15 mouse cellular contexts compared by ENCODE assay signal in genomic region chr12:70404327-70404726, GRCm38 (mm10). TPM values are rescaled to one million over a fixed set of nuclear protein-coding genes. Genes with fewer than 3 reads are reported as not detected.
DNase-seq lines count a peak whose midpoint lies in the region; ATAC-seq and TF ChIP-seq lines count a peak whose summit lies in the region.
"Had no signal": no experiment of that assay in that cellular context is flagged by ENCODE, and none has a peak within 500 bp of the region (broad histone marks: within the 10 kb centered on the region; RNA-seq: fewer than 3 reads in every experiment).

No protein-coding gene starts in this region.

- no peaks in the 10 kb centered on the region for H3K36me3 ChIP-seq in intestine, postnatal 0 days (ENCODE audit: control insufficient read depth, insufficient read depth)

- H3K4me2 ChIP-seq in intestine, postnatal 0 days (replicated peaks; ENCODE audit: low read depth): no peak overlapping the region
- H3K4me2 ChIP-seq: liver, embryonic 11.5 days had no signal

- 71% methylated on average over 6 of the region's 6 CpGs for WGBS in intestine, postnatal 0 days

- no peaks in the 10 kb centered on the region for H3K9me3 ChIP-seq in intestine, postnatal 0 days (ENCODE audit: control insufficient read depth)

- no peaks in the 10 kb centered on the region for H3K4me1 ChIP-seq in intestine, postnatal 0 days (replicated peaks; ENCODE audit: control insufficient read depth, insufficient read depth, low read length)

- no peaks in the 10 kb centered on the region for H3K27me3 ChIP-seq in intestine, postnatal 0 days (replicated peaks; ENCODE audit: control insufficient read depth, insufficient read depth, low read length)

- H3K27ac ChIP-seq in intestine, postnatal 0 days (ENCODE audit: low read depth, low read length): no peak overlapping the region

- H3K4me3 ChIP-seq in intestine, postnatal 0 days (ENCODE audit: low read depth, low read length): no peak overlapping the region

- ATAC-seq in cerebellum, adult (ENCODE audit: insufficient number of reproducible peaks, low FRiP score, low TSS enrichment): 0 out of 2 replicates have a peak, but pooled peaks have one; percentile 64
- no peak for ATAC-seq in intestine, postnatal 0 days
- ATAC-seq: lung, postnatal 0 days had no signal

- no peak for DNase-seq in cerebellum, postnatal 10 days
- peak; percentile 93 to 94 for DNase-seq in frontal cortex, adult 2 months (ENCODE audit: extremely low spot score in 1 of 2, low spot score in 1 of 2)
- peak; percentile 62 to 80 for DNase-seq in layer of hippocampus, postnatal 14 days (ENCODE audit: low spot score in 2 of 2)
- peak; percentile 96 for DNase-seq in right cerebral cortex, adult 18-20 months
- DNase-seq in heart, postnatal 4 days: no peak
- no peak for DNase-seq in urinary bladder, adult 18-20 months (ENCODE audit: low spot score in 2 of 2)
- DNase-seq: adrenal gland, postnatal 25 days; kidney, postnatal 10 days; midbrain, embryonic 14.5 days; spleen, adult 18-20 months; thymus, adult 2 months had no signal

- TF ChIP-seq CTCF in intestine, postnatal 0 days (IDR thresholded peaks at IDR 0.05; ENCODE audit: low read depth): no peak

- no peak overlapping the region for H3K9ac ChIP-seq in intestine, postnatal 0 days (ENCODE audit: low read depth, low read length)

RNA-seq across cellular contexts. Expression of gene Tmx1, which starts 48.6 kb away (rescaled TPM):
- polyA plus RNA-seq in frontal cortex, adult 2 months (2012; rRNA removed): 28.4 and 32.9 TPM in 2 replicates
- 10 to 100 TPM; 35.4 to 36.1 TPM for total RNA-seq in layer of hippocampus, postnatal 14 days (2021)
- total RNA-seq in heart, postnatal 4 days (2021): 10 to 100 TPM; 38.3 to 39.1 TPM
- 64.4 and 70.7 TPM in 2 replicates for polyA plus RNA-seq in intestine, postnatal 0 days (2015; fragmentation: Nextera tagmentation; extraction: Ambion mirVana)

RNA-seq across cellular contexts. Expression of gene Trim9, which starts 56.9 kb away (rescaled TPM):
- 226 and 239 TPM in 2 replicates for polyA plus RNA-seq in frontal cortex, adult 2 months (2012; rRNA removed)
- 100 to 1,000 TPM; 321 to 358 TPM for total RNA-seq in layer of hippocampus, postnatal 14 days (2021)
- total RNA-seq in heart, postnatal 4 days (2021): under 1 TPM; 0.36 to 0.95 TPM
- polyA plus RNA-seq in intestine, postnatal 0 days (2015; fragmentation: Nextera tagmentation; extraction: Ambion mirVana): 0.78 and 0.89 TPM in 2 replicates

Comparison
In these comparisons a context has a peak if more than half of its experiments do, and no peak if none do; other contexts are left out.
1. DNase-seq: peak in frontal cortex, adult 2 months (2 of 2), layer of hippocampus, postnatal 14 days (2 of 2) and right cerebral cortex, adult 18-20 months (single experiment); none in cerebellum, postnatal 10 days (0 of 2), heart, postnatal 4 days (single experiment) and urinary bladder, adult 18-20 months (0 of 2).
2. RNA of gene Trim9, which starts 56.9 kb away (total RNA-seq): 321 to 358 TPM in layer of hippocampus, postnatal 14 days; 0.36 to 0.95 TPM in heart, postnatal 4 days; every median in the first group is over 100 times any median in the second.